Mouse (Mus musculus) spleen, adult 2 months (tissue): ENCODE data around the gene Prickle1.

ENCODE experiments used
- CTCF ChIP-seq: fragments of 200-500 bp; IDR thresholded peaks from 2 replicates; pipeline ENCODE4 v1.5.1; 2011; ENCODE audit warnings: mild to moderate bottlenecking, inconsistent platforms; ENCODE audit not compliant: insufficient read depth, insufficient read length, insufficient replicate concordance; ENCODE audit errors: extremely low read depth
- POLR2A ChIP-seq: fragments of 200-500 bp; IDR thresholded peaks from 2 replicates; pipeline ENCODE4 v1.6.1; 2011; ENCODE audit warnings: low read depth, low read length, inconsistent platforms

DNA sequence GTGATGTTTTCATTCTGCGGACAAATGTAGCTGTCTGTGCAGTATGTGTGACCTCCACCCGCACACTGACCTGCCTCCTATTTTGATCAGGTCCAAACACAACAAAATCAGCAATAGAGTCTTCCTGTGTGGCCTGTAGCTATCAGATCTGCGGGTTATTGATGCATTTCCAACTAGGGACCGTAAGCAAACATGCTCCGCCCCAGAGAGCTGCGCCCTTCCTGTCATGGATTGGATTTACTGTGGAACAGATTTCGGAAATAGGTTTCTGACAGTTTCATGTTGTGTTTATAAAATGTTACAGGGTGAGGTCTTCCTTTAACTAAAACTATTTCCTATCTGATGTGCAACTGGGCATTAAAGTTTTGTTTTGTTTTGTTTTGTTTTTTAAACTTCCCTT is 109.6 kb downstream of the Prickle1 start:
- TF ChIP-seq CTCF (no peak), POLR2A (no peak)
